Mouse (Mus musculus): ENCODE results near the gene Gm10065.
A peak's percentile ranks its signal among the peaks of the same experiment; 100 is the strongest.
"Not testable (repeated sequence)": the region's sequence is repeated elsewhere in the genome, so short reads cannot be mapped to it uniquely, and the experiment has no call there.

The Gm10065 gene

DNA sequence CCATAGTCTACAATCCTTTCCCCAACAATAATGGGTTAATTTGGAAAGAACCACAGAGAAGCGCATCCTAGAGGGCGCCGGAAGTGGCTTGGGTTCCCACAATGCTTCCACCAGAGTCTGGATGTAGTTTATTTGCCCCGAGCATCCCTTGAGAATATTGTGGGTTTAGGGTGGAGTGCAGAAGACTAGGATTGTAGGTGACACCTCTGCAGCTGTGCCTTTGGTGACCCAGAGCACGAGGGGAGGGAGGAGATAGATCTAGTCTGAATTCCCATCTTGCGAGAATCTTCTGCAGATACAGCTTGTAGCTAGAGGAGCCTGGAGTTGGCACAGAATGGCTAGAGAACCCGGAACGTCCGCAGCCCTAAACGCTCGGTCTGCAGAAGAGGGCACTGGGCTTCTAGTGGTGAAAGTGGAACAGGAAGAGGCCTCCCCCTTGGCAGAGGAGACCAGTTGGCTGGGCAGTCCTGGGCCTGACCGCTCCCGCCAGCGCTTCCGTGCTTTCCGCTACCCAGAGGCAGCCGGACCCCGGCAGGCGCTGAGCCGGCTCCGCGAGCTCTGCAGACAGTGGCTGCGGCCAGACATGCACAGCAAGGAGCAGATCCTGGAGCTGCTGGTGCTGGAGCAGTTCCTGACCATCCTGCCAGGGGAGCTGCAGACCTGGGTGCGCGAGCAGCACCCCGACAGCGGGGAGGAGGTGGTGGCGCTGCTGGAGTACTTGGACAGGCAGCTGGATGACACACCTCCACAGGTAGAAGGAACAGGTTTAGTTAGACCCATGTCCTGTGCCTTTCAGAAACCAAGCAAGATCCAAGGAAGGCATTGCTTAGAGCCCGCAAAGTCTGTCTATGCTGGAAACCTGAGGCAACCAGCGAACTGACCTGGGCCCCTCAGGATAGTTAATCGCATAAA, at the start of gene Gm10065, which contains the start of gene Zkscan4:
TSS of gene Gm10065 (minus strand) at position 683 of the 912 bp plus-strand sequence.
TSS of gene Zkscan4 (plus strand) at position 149 of the 912 bp plus-strand sequence.
- peak; percentile 43 to 54 for DNase-seq (ENCODE audit: low spot score in 2 of 2)

DNA sequence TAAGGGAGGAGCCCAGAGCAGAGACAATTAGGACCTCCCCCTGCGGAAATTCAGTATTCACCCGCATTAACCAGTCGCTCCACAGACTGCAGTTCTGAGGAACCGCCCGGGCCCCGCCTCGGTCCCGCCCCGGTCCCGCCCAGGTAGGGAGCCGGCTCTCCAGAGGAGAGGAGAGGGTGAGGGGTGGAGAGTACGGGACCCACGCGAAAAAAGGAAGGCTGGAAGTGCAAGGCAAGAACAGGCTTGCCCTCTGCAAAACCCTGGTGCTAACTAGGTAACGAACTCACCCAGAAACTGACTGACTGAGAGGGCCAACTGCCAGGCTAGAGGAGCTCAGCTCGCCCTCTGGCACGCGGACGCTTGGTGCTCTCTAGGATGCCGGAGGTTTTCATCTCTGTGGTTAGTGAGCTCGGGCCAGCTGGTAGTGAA, 27.0 kb upstream of the Gm10065 start:
- peak; percentile 72 to 75 for DNase-seq (ENCODE audit: low spot score in 2 of 2)

GRCm38 (mm10) chr13:21502296-21502695, 23.1 kb upstream of the Gm10065 start:
- DNase-seq (ENCODE audit: low spot score in 2 of 2) = no peak

GRCm38 (mm10) chr13:21501182-21501581, 21.9 kb upstream of the Gm10065 start, which contains the start of gene Gm11273:
Gene Gm11273, minus strand, starts transcription at chr13:21501418.
- not testable (repeated sequence) for DNase-seq (ENCODE audit: low spot score in 2 of 2)

- DNase-seq (ENCODE audit: low spot score in 2 of 2) = no peak
Measured at GRCm38 (mm10) chr13:21495080-21495479, 15.8 kb upstream of the Gm10065 start, which contains the start of gene AK157302. Gene AK157302, plus strand, starts transcription at chr13:21495223.

- no peak for DNase-seq (ENCODE audit: low spot score in 2 of 2)
Measured at GRCm38 (mm10) chr13:21492847-21493246, 13.6 kb upstream of the Gm10065 start.

DNA sequence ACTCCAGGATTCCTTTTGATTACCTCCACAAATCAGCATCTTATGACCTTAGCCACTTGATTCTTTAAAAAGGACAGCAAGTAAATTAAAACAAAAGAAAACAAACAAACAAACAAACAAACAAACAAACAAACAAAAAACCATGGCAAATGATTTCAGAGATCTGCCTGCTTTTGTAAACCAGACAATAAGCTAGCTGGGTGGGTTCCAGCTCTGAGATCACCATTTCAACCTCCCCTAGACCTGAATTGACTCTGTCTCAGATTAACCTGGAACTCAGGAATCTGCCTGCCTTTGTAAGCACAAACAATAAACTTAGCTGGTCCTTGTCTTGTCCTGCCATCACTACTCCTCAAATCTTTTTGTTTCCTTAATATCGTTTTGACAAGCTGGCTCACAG, 7.6 kb upstream of the Gm10065 start:
- DNase-seq (ENCODE audit: low spot score in 2 of 2) = no peak

GRCm38 (mm10) chr13:21472427-21472826, 6.8 kb downstream of the Gm10065 start:
- DNase-seq (ENCODE audit: low spot score in 2 of 2) = no peak

GRCm38 (mm10) chr13:21469097-21469496, 10.1 kb downstream of the Gm10065 start:
- no peak for DNase-seq (ENCODE audit: low spot score in 2 of 2)

DNA sequence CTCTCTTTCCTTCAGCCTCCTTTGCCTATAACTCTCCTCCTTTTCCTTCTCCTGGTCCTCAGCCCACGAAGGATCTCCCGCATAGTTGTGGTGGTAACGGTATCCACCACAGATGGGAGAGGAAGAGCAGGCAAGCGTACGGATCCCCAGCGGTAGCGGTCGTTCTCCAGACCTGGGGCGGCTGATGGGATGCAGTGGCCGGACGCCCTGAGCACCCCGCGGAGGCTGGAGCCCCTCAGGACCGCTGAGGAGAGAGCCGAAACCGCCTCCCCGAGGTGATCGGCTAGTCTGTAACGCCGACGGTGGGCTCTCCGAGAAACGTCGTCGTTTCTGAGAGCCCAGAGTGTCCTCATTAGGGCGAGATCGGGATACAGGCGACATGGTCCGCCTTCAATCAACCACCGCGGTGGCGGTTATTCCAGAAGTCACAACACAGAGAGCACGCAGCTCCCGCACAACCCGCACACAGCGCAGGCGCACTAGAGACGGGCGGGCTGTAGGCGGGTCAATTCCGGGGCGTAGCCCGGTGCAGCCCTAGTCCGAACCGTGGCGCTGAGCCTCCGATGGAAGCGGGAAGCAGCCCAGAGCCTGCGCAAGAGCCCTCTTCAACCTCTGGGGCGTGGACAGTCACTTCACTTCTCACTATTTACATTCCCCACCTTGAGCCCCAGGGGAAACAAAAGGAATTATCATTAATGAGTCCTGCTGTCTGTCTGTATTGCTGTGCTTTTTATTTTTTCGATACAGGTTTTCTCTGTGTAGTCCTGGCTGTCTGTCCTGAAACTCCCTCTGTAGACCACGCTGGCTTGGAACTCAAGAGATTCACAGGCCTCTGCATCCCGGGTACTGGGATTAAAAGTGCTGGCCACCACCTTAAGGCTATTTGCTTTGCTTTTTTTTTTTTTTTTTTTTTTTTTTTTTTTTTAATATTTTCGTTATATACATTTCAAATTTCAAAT, 10.9 kb downstream of the Gm10065 start, which contains the start of gene Nkapl:
TSS of gene Nkapl (minus strand) at position 449 of the 959 bp plus-strand sequence.
- peak; percentile 75 to 82 for DNase-seq (ENCODE audit: low spot score in 2 of 2)

GRCm38 (mm10) chr13:21467336-21467735, 11.9 kb downstream of the Gm10065 start:
- DNase-seq (ENCODE audit: low spot score in 2 of 2) = no peak

DNA sequence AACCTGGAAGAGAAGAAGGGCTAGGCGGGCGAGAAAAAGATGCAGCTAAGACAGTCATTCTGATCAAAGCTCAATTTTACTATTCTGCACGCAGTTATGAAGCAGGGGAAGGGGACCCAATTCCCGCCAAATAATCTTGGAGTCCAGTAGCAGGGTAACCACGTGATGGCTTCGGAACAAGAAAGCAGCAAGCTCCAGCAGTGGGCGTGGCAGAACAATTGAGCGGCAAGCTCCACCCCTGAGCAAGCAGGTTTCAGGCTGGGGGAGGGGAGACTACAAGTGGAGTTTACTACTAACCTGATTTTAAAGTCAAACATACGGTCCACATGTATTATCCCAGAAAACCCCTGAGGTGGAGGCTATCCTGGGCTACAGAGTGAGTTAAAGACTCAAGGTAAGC, 16.7 kb downstream of the Gm10065 start:
- not testable (repeated sequence) for DNase-seq (ENCODE audit: low spot score in 2 of 2)

- no peak for DNase-seq (ENCODE audit: low spot score in 2 of 2)
Measured at GRCm38 (mm10) chr13:21456347-21456746, 22.9 kb downstream of the Gm10065 start.

GRCm38 (mm10) chr13:21454133-21454532, 25.1 kb downstream of the Gm10065 start:
- no peak for DNase-seq (ENCODE audit: low spot score in 2 of 2)

GRCm38 (mm10) chr13:21453449-21453848, 25.8 kb downstream of the Gm10065 start, which contains the start of gene Zscan26:
Gene Zscan26, minus strand, starts transcription at chr13:21453730.
- peak; percentile 80 to 86 for DNase-seq (ENCODE audit: low spot score in 2 of 2)

GRCm38 (mm10) chr13:21453042-21453441, 26.2 kb downstream of the Gm10065 start:
- no peak for DNase-seq (ENCODE audit: low spot score in 2 of 2)

DNA sequence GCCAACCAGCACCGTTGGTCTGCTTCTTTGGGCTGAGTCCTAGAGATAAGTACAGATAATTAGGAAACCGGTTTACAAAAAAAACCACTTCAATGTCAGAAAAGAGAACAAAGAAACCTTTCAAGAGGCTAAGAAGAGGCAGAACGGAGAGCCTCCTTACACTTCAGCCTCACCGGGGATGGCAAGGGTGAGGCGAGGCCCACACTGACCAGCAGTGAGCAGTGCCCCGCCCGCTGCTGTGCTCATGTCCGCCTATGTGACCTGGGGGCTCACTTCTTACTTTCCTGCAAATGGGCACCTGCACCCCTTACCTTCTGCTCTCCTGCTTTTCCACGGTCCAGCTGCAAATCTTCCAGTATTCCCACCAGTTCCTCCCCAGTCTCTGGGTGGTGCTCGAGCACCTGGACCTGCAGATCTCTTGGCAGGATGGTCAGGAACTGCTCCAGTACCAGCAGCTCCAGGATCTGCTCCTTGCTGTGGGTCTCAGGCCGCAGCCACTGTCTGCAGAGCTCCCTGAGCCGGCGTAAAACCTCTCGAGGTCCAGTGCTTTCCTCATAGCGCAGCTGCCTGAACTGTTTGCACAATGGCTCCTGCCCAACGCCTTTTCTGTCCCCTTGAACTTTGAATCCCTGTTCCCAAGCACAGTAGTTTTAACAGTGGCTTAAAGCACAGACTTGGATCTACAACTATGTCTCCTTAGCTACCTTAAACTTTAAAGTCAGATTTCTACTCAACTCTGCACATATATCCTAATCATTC, 31.2 kb downstream of the Gm10065 start:
- DNase-seq (ENCODE audit: low spot score in 2 of 2) = no peak

DNA sequence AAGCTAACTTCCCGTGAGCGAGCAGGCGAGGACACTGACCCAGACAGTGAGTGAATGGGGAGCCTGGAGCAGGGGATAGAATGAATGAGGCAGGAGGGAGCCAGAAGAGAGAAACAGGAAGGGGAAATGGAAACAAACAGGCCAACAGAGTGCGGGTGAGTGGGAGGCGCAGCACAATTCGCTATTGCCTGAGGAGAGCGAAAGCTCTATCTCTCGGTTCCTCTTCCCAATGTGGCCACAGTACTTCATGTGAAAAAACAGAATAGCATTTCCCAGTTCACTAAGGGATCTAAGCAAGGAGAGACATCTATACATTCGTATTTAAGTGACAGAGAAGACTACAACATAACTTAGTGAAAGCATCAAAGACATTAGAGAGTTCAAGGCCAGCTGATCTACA, 32.4 kb downstream of the Gm10065 start:
- DNase-seq (ENCODE audit: low spot score in 2 of 2) = no peak

- DNase-seq (ENCODE audit: low spot score in 2 of 2) = no peak
Measured at GRCm38 (mm10) chr13:21441207-21441572, 38.1 kb downstream of the Gm10065 start.

DNA sequence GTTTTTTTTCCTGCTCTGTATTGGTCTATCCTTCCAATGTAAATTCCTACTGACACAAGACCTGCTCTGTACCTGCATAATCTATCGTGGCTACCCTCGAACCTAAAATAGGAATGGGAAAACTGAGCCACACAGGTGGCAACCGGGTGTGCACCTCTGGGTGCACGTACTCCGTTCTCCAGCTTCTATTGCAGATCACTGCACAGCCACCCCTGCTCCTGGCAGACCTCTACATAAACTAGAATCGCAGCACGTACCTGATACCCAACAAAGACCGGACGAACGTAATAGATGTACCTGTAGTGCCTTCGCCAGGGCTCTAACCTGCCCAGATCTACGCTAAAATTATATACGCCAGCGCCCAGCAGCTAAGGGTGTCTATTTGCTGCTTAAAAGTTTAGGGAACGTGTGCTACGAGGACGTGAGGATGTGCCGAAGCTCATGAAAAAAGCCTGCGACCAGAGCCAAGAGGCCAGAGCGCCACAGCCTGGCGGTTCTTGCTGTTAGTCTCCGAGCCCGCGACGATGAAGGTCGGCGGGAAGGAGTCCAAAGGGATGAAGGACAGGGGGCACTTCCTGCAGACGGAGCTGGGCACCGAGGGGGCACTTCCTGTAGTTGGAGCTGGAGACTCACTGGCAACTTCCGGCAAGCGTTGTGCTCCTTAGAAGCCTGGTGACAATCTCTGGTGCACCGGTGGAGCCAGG, 38.6 kb downstream of the Gm10065 start, which contains the start of gene Pgbd1:
TSS of gene Pgbd1 (minus strand) at position 556 of the 704 bp plus-strand sequence.
- peak; percentile 43 to 53 for DNase-seq (ENCODE audit: low spot score in 2 of 2)
